Mouse (Mus musculus): ENCODE data around the gene Olfr1282.

DNA sequence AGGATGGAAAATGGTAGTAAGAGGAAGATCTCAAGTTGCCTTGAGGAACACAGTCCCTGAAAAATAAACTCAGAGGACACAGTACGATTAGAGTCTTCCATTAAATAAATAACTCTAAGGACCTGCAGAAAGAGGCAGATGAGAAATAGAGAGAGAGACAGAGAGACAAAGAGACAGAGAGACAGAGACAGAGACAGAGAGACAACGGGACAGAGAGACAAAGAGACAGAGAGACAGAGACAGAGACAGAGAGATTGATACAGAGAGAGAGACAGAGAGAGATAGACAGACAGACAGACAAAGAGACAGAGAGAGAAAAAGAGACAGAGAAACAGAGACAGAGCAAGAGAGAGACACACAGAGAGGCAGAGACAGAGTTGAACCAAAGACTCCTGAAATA is at the start of gene Olfr1282:
- TF ChIP-seq CTCF (conservative IDR thresholded peaks at IDR 0.05; ENCODE audit: low read length) (no peak), POU5F1 (IDR thresholded peaks at IDR 0.05; ENCODE audit: borderline replicate concordance, low read length) (no peak)

All from E14TG2a.4 (cell line).